In genomic region chr12:73958830-73959229, GRCm38 (mm10) we compare ENCODE assay signal across 27 mouse cellular contexts. TPM values are rescaled to one million over a fixed set of nuclear protein-coding genes. Genes with fewer than 3 reads are reported as not detected.
"Had no signal": no experiment of that assay in that cellular context is flagged by ENCODE, and none has a peak within 500 bp of the region (broad histone marks: within the 10 kb centered on the region; RNA-seq: fewer than 3 reads in every experiment).

No protein-coding gene starts in this region.

- H3K4me1 ChIP-seq: hindbrain, embryonic 10.5 days; hindbrain, embryonic 12.5 days had no signal

- H3K27ac ChIP-seq: heart, adult 2 months; heart, embryonic 13.5 days; heart, embryonic 15.5 days; hindbrain, embryonic 10.5 days; hindbrain, embryonic 12.5 days; hindbrain, embryonic 14.5 days; limb, embryonic 12.5 days; liver, embryonic 13.5 days; liver, embryonic 15.5 days had no signal

- H3K9me3 ChIP-seq: heart, embryonic 13.5 days; heart, embryonic 15.5 days; hindbrain, embryonic 10.5 days; hindbrain, embryonic 12.5 days; limb, embryonic 12.5 days; liver, embryonic 13.5 days; liver, embryonic 15.5 days had no signal

- DNase-seq: gastrocnemius, postnatal 14 days; gastrocnemius, postnatal 36 days; heart, adult 2 months; heart, postnatal 14 days; heart, postnatal 4 days; kidney, adult 18-20 months; kidney, adult 8-10 months; kidney, postnatal 10 days; kidney, postnatal 25 days; kidney, postnatal 4 days; layer of hippocampus, postnatal 36 days; left cerebral cortex, postnatal 4 days; liver; liver, embryonic 13.5 days had no signal

- H3K27me3 ChIP-seq: heart, embryonic 13.5 days; heart, embryonic 15.5 days; hindbrain, embryonic 12.5 days; limb, embryonic 12.5 days; liver, embryonic 13.5 days; liver, embryonic 15.5 days had no signal

- H3K4me3 ChIP-seq: heart, adult 2 months; heart, embryonic 13.5 days; heart, embryonic 15.5 days; hindbrain, embryonic 10.5 days; hindbrain, embryonic 12.5 days; layer of hippocampus, adult 2 months; limb, embryonic 12.5 days; liver, embryonic 13.5 days; liver, embryonic 15.5 days had no signal

- H3K36me3 ChIP-seq: heart, embryonic 13.5 days; heart, embryonic 15.5 days; hindbrain, embryonic 10.5 days; hindbrain, embryonic 12.5 days; limb, embryonic 12.5 days; liver, embryonic 13.5 days; liver, embryonic 15.5 days had no signal

RNA-seq across cellular contexts. Expression of gene Gm49321, which starts 21.4 kb away (rescaled TPM):
- total RNA-seq: granulocyte monocyte progenitor cell, adult 5-6 weeks had no signal
- polyA plus RNA-seq: heart, adult 2 months had no signal

RNA-seq across cellular contexts. Expression of gene Syt16, which starts 38.6 kb away (rescaled TPM):
- total RNA-seq: gastrocnemius, adult 18-20 months; gastrocnemius, adult 8-10 months; gastrocnemius, postnatal 14 days; gastrocnemius, postnatal 36 days; granulocyte monocyte progenitor cell, adult 5-6 weeks; heart, adult 2 months; heart, postnatal 14 days had no signal
- polyA plus RNA-seq: heart, postnatal 0 days; inflammation-experienced regulatory T-cells, adult 6 months had no signal
